Mouse (Mus musculus) kidney, adult 2 months (tissue): Measurements from ENCODE around the gene Adamts17.

Source experiments
- CTCF ChIP-seq: fragments of 200-500 bp; conservative IDR thresholded peaks from 2 replicates; pipeline ENCODE4 v1.5.1; 2011; ENCODE audit warnings: low read depth, mild to moderate bottlenecking, control low read depth, low read length, moderate library complexity, mixed read lengths; ENCODE audit not compliant: insufficient read depth, insufficient read length
- POLR2A ChIP-seq: fragments of 200-500 bp; IDR thresholded peaks from one replicate; pipeline ENCODE4 v1.6.1; 2011; ENCODE audit warnings: low read depth, low read length, control low read depth

GRCm38 (mm10) chr7:67035661-67036060 is 196.1 kb downstream of the Adamts17 start:
- TF ChIP-seq CTCF: no peak
- TF ChIP-seq POLR2A: no peak
